Mouse (Mus musculus) right cerebral cortex, postnatal 14 days (tissue): ENCODE measurements around the gene Tedc1.

Experiments used
- DNase-seq: peaks from one replicate; pipeline ENCODE4 v3.0.0; 2022

Tedc1 gene

DNA sequence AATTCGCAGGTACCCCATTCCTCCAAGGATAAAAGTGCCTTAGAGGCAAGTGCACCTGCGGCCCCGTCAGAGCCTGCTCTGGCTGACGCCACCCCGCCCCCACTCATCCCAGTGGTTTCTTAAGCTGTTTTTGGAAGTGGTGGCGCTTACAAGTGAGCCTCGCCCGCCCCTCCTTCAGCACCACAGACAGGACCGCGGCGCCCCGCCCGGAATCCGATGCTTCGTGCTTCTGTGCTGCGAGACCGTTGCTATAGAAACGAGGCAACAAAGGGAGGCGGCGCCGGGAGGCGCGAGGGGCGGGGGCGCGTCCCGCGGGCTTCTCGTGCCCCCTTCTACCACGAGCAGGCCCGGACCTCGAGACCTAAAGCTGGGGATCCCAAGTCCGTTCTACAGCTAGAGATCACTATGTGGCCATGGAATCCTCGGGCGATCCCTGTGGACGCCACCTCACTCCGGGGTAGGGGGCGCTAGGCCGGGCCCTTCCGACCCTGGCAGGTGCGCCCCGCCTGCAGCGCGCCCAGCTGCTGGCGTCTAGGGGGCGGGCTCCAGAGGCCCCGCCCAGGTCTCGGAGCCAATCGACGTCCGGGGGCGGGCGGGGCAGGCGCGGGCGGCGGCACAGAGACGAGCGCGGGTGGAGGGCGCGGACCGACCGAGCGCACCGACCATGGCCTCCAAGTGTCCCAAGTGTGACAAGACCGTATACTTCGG lies 16.2 kb upstream of the Tedc1 start, which contains the start of gene Crip2:
Gene Crip2, plus strand, starts transcription at position 329 of the 708 bp plus-strand sequence.
- peak; percentile 92 for DNase-seq

DNA sequence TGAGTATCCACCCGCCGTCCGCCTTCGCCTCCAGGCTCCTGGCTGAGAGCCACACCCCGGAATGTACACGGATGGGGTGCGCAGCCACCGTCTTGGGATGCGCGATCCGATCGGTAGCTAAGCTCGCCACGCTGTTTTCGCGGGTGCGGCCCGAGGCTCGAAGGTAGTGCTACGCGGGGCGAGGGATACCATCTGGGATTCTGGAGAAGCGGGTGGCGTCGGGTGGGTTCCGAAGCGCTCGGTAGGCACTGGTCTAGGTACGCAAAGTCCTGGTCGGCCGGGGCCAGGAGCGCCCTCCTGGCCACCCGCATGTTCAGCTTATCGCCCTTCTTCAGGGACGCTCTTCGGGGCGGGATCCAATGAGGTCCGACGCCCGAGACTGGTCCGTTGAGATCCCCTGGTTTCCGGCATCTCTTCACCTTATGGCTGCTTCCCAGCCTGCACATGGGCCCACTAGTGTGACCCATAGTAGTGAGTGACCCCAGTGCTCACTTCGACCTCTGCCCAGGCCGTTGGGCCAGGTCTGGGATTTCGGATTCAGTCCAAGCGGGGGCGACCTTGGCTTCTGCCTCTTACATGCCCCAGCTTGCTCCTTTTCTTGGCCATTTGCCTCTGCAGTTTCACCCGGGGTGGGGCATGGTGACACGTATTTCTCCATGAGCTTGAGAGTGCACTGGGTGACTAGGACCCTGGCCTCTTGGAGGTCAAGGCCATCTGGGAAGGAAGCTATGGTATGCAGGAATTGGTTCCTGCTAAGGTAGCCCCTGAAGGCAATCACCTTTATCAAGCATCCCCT lies 15.4 kb upstream of the Tedc1 start:
- no peak for DNase-seq

DNA sequence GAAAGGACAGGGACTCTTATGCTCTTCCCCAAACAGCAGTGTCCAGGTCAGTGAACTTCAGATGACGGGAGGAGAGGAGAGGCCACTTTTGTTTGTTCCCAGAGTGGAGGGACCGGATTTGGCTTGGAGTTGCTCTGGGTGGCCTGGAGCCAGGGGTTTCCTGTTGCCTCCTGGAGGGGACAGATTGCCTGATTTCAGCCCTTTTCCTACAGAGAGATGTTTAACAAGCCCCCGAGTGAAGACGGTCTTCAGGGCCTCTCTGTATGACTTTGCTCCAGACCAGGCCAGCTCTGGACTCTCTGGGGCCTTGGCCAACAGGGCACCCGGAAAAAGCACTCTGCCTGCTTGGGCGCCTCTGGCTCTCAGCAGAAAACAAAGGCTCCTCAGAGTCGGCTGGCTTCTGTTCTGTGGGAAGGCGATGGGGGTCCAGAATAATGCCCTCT lies 14.7 kb upstream of the Tedc1 start:
- no peak for DNase-seq

DNA sequence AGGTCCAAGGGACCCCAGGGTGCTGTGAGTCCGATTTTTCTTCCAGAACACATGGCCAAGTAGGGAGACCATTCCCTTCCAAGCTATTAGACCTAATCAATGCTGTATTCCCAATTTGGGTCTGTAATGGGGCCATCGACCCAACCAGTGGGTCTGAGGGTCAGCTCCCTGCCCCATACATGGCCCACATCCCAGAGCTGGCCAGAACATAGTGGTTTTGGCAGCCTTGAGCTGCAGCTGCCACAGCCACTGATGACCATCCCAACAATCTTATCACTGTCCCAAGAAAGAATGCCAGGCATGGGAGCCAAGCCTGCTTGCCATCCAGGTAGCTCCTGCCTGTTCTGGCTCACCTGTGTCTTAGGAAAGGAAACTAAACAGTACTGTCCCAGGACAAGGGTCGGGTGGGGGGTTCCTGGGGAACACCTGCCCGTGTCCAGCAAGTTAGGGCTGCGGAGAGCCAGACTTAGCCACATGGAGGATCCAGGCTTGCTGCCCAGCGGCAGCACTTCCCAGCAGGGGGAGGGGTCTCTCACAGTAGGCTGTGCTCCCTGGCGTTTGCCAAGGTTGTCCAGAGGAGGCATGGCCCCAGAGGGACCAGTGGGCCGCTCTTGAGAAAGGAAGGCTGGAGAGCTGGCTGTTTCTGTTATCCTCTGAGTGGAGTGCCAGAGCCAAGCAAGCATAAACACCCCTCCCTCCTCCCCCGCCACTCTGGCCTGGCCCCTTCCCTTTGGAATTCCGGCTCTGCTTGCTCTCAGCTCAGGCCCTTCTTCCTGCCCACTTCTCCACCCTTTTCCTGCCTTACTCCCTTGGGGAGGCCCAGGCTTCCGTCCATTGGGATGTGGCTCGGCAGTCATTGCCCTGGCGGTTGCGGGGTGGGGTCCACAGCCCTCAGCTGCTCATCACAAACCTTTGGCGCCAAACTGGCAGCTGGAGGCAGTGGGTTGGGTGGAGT lies 13.9 kb upstream of the Tedc1 start:
- DNase-seq = no peak

DNA sequence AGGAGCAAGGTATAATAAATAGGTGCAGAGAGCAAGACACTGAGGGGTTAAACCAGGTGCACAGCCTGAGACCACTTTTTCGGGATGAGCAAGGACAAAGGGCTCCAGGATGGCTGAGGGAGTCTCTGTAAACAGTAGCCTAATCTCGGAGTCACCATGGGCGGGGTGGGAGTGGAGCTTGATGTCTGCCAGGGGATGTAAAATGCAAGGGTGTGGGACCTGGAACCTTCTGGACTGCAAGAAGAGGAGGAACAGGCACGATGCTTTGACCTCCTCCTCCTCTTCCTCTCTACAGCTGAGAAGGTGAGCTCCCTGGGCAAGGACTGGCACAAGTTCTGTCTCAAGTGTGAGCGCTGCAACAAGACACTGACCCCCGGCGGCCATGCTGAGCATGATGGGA lies 13.1 kb upstream of the Tedc1 start:
- DNase-seq = no peak

DNA sequence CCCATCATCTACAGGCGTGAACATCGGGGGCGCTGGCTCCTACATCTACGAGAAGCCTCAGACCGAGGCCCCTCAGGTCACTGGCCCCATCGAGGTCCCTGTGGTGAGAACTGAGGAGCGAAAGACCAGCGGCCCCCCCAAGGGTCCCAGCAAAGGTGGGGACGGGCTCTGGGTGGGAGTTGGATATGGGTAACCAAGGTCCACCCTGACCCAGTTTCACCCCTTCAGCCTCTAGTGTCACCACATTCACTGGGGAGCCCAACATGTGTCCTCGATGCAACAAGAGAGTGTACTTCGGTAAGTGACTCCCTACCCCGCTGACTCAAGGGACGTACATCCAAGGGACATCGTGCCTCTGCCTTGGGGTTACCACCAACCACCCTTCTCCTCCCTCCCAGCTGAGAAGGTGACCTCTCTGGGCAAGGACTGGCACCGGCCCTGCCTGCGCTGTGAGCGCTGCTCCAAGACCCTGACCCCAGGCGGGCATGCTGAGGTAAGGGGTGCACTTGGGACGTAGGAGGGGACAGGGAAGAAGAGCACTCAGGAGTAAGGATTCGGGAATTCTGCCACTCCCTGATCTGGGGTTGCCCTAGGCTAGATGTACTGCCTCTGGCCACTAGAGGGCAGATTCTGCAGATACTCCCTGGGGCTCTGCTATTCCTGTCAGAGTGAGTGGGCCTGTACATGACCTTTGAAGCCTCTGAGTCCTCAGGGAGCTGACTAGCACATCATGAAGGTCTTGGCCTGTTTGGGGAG lies 12.0 kb upstream of the Tedc1 start:
- DNase-seq = no peak

DNA sequence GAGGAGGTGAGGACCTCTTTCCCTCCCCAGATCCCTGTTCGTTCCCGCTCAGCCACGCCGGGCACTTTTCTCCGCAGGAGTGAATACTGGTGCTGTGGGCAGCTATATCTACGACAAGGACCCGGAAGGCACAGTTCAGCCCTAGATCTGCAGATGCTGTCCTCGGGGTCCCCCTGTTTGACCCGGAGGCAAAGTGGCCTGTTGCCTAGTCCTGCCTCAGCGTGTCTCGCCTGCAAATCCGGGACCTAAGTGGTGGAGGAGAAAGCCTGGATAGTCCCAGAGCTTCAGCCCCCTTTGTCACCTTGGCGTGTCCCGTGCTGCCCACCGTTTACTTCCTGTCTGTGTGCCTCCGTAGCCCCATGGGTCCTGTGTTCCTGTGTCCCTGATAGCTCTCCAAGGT lies 11.3 kb upstream of the Tedc1 start:
- no peak for DNase-seq

DNA sequence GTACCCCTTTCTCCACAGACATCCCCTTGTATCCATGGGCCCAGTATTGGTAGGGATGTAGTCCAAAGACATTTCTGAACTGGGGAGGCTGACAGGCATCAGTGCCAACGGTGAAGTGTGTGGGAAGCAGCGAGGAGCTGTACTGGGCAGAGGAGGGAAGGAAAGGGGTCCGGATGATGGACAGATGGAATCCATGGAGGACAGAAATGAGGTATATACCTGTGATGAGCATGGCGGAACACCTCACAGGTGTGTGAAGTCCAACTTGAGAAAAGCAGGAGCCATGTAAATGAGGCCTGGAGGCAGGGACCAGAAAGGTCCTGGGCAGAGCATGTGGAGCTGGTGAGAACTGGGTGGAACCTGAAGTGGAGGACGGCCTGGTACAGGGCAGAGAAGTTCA lies 10.6 kb upstream of the Tedc1 start:
- no peak for DNase-seq

DNA sequence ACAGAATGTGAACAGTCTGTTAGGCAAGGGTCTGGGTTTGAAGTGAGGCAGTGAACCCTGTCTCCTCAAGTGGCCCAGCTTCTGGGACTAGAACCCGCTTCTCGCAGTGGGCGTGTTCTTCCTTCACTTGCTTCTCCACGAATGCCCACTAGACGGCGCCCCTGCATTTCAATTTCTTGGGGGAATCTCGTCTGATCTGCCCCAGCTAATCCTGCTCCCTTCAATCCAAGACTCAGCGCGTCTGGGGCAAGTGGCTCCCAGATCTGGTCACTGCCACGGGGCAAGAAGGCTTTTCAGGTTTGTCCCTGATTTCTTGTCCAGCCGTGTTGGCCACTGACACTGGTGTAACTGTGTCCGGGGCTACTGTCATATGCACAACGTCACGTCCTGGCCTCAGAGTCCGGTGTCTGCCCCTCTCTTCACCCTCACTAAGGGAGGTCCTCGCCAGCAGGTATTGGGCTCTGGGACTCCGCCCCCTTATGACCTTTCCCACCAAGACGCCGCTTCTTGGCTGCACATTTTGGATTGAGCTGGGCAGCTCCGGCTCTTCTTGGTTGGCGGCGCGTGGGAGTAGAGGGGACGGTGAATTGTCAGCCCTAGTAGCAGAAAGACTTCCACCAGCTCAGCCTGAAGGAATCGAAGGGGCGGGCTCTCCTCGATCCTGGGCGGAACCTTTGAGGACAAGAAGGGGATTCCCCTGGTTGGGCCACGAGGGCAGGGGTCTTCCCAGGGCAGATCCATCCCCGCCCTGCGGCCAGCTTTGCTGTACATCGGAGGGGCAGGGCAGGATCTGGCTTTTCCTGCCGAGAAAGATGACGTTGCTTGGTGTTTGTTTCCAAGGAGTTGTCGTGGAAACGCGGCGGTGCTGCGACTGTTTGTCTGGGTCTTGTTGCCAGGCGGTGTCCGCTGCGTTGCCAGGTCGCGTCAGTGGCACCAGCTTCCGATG lies 9.8 kb upstream of the Tedc1 start, which contains the start of gene Crip1:
Gene Crip1, plus strand, starts transcription at position 205 of the 946 bp plus-strand sequence.
- peak; percentile 82 for DNase-seq

DNA sequence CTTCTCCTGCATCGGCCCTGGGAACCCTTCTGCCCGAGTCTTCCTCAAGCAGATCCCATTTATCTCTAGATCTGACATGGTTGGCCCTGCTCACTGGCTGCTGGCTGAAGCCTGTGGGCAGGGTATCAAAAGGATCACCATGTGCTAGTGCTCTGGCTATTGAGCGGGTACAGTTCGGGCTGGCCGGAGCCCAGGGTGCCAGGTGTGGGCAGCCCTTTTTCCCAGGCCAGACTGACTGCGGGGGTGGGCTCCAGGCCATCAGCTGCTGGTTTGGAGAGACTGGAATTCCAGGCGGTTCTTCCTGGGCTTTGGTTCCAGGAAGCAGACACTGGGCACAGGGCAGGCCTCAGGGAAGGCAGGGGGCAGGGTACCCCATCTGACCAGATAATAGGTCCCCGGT lies 8.7 kb upstream of the Tedc1 start:
- no peak for DNase-seq

DNA sequence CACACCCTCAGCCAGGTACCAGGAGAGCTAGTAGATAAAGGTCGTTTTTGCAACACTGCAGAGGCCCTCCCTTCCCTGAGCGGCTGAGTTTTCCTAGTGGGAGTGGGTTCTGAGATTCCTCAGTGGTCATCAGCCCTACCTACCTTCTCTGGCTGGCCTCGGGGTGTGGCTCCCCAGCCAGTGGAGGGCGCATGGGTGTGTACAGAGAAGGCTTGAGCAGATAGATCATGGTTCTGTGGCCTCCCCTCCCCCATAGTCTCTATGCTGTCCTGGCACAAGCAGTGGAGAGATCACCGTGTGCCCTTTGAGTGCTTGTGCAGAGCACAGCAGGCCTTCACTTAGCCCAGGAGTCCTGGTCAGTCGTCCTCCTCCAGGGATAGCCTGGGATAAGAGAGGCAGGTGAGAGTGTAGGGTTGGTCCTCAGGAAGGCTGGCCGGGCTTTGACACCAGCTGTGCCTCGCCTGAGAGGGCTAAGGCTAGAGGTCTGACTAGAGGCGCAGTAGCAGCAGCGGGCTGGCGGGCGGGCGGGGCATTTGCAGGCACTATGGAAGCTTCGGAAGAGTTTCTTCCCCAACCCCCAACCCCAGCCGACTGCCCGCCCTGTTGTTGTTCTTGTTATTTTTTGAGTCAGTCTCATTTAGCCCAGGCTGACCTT lies 7.7 kb upstream of the Tedc1 start:
- no peak for DNase-seq

DNA sequence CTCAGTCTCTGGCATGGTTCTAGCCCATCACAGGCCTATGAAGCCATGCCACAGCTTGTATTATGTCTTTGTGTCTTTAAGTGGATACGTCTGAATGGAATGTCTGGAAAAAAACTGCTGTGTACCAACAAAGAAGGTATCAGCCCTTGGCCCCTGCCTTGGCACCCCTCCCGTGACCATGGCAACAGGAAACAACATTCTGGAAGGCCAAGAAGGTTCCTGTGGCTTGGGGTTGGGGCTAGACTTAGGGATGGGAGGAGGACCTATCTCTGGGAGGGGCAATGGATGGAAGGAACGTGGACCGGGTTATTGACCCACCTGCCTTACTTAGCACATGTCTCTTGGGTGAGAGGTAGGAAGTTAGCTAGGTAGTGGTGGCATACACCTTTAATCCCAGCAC lies 6.9 kb upstream of the Tedc1 start:
- no peak for DNase-seq

DNA sequence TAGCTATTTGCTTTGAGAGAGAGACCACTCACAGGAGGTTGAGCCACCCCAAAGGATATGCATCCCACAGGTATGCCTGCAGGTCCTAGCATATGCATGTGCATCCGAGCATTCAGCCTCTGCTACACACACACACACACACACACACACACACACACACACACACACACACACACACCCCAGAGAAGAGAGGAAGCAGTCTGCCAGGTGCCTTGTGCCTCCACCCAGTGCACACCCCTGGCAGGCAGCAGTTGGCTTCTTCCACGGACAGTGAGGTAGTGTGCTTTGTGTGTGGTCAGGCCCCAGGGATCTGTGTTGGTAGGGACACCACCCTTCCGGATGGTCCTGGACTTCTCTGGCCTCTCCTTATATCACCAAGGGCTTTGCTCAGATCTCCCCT lies 6.3 kb upstream of the Tedc1 start:
- DNase-seq = no peak

DNA sequence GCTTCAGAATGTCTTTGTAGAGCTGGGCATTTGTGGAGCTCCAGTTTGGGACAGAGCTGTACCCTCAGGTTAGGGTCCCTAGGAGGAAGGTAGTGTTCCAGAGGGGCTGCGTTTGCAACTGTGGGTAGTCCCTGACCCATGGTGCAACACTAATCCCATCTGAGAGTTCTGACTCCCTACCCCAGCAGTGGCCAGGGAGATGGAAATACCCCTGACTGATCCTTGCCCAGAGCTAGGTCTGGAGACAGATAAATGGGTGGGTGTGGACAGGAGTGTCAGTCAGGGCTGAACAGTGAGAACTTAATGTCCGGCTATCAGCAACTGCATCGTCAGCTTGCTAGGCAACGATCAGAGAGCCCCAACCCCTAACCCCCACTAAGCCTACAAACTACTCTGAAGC lies 5.6 kb upstream of the Tedc1 start:
- DNase-seq = no peak

DNA sequence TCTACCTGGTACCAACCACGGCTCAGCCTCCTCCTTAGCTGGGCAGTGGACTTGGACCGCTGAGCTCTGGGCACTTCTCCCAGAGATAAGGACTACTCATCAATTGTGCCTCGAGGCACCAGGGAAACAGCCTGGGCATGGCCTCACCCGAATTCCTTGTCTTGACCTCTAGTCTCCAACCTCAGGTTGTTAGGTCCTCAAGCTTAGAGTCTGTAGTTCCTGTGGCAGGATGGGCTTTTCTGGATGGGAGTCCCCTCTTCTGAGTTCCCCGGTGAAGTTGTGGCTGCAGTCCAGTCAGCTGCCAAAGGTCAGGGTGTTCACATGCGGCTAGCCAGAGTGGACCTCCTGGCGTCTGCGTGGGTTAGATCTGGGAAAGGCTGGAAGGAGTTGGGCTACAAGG lies 5.2 kb upstream of the Tedc1 start:
- no peak for DNase-seq

DNA sequence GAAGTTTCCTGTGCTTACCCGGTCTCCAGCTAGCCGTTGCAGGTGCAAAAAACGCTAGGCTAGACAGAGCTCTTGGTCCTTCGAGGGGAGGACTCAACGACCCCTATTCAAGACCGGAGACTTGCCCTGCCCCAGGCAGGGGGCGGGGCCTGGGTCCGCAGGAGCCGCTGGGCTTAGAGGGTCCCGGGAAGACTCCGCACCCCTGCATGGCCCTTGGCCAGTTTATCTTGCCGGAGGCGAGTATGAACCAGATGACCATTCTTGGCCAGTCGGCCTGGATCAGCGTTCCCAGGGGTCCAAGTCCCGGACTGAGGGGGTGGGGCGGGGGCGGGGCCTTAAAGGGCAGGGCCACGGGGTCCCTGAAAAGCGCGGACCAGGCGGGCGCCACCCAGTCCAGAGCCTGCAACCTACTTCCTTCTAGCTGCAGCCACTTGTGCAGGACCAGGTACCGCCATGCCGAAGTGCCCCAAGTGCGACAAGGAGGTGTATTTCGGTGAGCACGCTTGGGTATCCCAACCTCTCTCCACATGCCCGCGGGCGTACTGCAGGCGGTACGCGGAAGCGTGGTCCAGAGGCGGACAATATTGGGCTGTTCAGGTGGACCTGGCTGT lies 4.5 kb upstream of the Tedc1 start:
- DNase-seq = no peak

DNA sequence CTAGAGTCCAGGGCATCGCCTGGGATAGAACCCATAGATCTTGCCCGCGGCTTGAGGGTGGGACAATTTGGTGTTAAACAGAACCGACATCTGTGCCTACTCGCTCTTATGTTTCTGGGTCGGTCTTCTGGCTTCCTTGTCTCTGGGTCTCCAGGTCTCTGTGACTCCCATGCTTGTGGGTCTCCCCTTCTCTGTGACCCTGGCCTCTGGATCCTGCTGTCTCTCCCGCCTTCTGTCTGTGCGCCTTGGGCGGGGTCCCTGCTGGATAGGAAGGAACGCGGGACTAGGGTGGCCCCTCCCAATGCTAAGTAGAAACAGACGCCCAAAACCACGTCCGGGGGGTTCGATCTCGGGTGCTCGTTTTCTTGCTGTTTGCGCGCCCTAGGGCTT lies 4.0 kb upstream of the Tedc1 start:
- no peak for DNase-seq

DNA sequence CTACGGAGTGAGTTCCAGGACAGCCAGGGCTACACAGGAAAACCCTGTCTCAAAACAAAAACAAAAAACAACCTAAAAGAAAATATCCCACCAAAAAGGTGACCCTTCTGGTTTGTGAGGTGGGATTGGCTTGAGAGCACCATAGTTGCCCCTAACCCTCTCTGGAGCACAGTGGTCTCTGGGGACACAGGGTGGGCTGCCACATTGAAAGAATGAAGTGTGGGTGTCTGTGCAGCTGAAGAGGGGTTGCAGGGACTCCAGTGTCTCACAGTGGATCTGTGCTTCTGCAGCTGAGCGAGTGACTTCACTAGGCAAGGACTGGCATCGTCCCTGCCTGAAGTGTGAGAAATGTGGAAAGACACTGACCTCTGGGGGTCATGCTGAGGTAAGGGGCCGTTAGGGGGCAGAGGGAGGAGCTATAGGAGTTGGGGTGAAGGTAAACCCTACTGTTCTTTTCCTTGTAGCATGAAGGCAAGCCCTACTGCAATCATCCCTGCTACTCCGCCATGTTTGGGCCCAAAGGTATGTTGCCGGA lies 3.2 kb upstream of the Tedc1 start:
- no peak for DNase-seq

DNA sequence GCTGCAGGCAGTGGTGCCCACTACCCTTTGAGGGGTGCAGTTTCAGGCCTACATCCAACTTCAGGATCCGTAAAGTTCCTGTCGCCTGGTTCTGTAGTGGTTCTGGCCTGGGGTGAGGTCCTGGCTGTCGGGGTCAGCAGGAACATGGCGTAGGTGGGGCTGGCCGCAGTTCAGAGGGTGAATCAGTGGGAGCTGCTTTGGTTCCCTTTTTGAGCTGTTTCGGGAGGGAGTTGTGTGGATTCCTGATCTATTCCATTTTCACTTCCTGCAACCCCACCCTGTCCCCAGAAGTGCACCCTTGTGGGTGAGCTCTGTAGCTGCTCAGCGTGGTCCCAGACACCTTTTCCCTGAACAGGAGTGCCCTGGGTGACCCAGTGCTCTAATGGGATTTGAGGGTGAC lies 2.2 kb upstream of the Tedc1 start:
- no peak for DNase-seq

DNA sequence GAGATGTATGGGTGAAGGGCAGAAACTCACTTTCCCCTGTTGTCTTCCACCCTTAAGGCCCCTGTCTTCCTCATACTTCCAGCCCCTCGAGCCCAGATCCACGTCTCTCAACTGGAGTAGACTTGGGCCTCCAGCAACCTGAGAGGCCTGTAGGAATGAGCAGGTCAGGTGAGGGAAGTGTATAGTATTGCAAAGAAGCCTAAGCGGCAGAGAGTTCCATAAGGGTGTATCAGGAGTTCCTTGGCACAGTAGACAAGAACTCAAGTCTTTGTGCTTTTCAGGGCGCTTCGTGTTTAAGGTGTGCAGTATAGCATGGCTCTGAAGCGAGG lies 1.5 kb upstream of the Tedc1 start:
- DNase-seq = no peak
